Mouse (Mus musculus): ENCODE measurements around the gene Gps2.

- TF ChIP-seq CTCF (conservative IDR thresholded peaks at IDR 0.05 in 1 of 2, IDR thresholded peaks at IDR 0.05 in 1 of 2; ENCODE audit: low read depth in 2 of 2, low read length in 2 of 2) (no peak), NRF1 (IDR thresholded peaks at IDR 0.05; ENCODE audit: low read depth, low read length) (no peak), ETS1 (conservative IDR thresholded peaks at IDR 0.05; ENCODE audit: low read depth, low read length) (no peak), CHD2 (IDR thresholded peaks at IDR 0.05; ENCODE audit: low read length) (no peak), MXI1 (IDR thresholded peaks at IDR 0.05; ENCODE audit: low read depth, low read length) (no peak), POLR2A (IDR thresholded peaks at IDR 0.05; ENCODE audit: low read depth, low read length) (no peak), EP300 (IDR thresholded peaks at IDR 0.05; ENCODE audit: low read length) (no peak), HCFC1 (IDR thresholded peaks at IDR 0.05; ENCODE audit: low read depth, low read length) (no peak), NELFE (IDR thresholded peaks at IDR 0.05; ENCODE audit: low read depth, low read length) (no peak), RAD21 (IDR thresholded peaks at IDR 0.05; ENCODE audit: low read depth, low read length) (no peak), SMC3 (IDR thresholded peaks at IDR 0.05; ENCODE audit: low read depth, low read length) (no peak), MYC (IDR thresholded peaks at IDR 0.05; ENCODE audit: low read depth, low read length) (no peak)
Observed at GRCm38 (mm10) chr11:69910781-69911560, 2.7 kb upstream of the Gps2 start.
